Mouse (Mus musculus) forebrain, embryonic 10.5 days (tissue): Measurements from ENCODE around the gene Lrrc71. TPM values are rescaled to one million over a fixed set of nuclear protein-coding genes. Genes with fewer than 3 reads are reported as not detected.

ENCODE experiments used
- DNase-seq: peaks from one replicate; pipeline ENCODE4 v3.0.0-alpha.2; 2017; ENCODE audit warnings: low spot score; ENCODE audit errors: extremely low spot score
- H3K27ac ChIP-seq: fragments of 300-500 bp; sonication (generic); 2 replicates; pipeline ENCODE4 v1.5.1; 2016; ENCODE audit warnings: mild to moderate bottlenecking
- H3K27me3 ChIP-seq: fragments of 300-500 bp; sonication (generic); 2 replicates; pipeline ENCODE4 v1.6.1; 2016; ENCODE audit warnings: mild to moderate bottlenecking; ENCODE audit not compliant: poor library complexity, severe bottlenecking
- H3K36me3 ChIP-seq: fragments of 300-500 bp; sonication (generic); replicated peaks from 2 replicates; pipeline ENCODE4 v1.6.1; 2016; ENCODE audit warnings: mild to moderate bottlenecking, moderate library complexity
- H3K4me1 ChIP-seq: fragments of 300-500 bp; sonication (generic); 2 replicates; pipeline ENCODE4 v1.6.1; 2016
- H3K4me3 ChIP-seq: fragments of 300-500 bp; sonication (generic); 2 replicates; pipeline ENCODE4 v1.5.1; 2016; ENCODE audit warnings: mild to moderate bottlenecking, moderate library complexity
- H3K9me3 ChIP-seq: fragments of 300-500 bp; sonication (generic); 2 replicates; pipeline ENCODE4 v1.6.1; 2016; ENCODE audit warnings: mild to moderate bottlenecking, moderate library complexity
- WGBS: fragments of 180-500 bp; shearing (Covaris S2); methylation state at CpG from one replicate; pipeline ENCODE4 v1.1.7; 2016; 5-methylcytosine and 5-hydroxymethylcytosine counted together
- polyA plus RNA-seq: library from polyadenylated mRNA; unstranded; fragments of >200 nt; fragmentation: Nextera tagmentation; extraction: Ambion mirVana; gene quantifications from 2 replicates; pipeline ENCODE4 v1.2.1, GENCODE M21; 2016

The Lrrc71 gene
- polyA plus RNA-seq: 0.31 and 0.32 TPM in 2 replicates

- DNase-seq: no peak
- no peaks in the 10 kb centered on the region; the same call in 1 of the 2 replicates for H3K36me3 ChIP-seq
- peaks cover 15% of the 10 kb centered on the region for H3K27me3 ChIP-seq
- H3K4me3 ChIP-seq: no peak within 1 kb of the TSS
- no peaks in the 10 kb centered on the region for H3K9me3 ChIP-seq
- 57% methylated on average over 13 of the region's 13 CpGs for WGBS
- peaks cover 26% of the 10 kb centered on the region for H3K4me1 ChIP-seq
- H3K27ac ChIP-seq: no peak within 1 kb of the TSS
These were observed at the start of gene Lrrc71 for GRCm38 (mm10) chr3:87748431-87748830. Gene Lrrc71, minus strand, starts transcription at chr3:87748625.

- under 1% methylated on average over 29 of the region's 29 CpGs for WGBS
- H3K4me1 ChIP-seq: peaks cover 48% of the 10 kb centered on the region
These were observed 48.4 kb upstream of the Lrrc71 start, which contains the start of gene Insrr for GRCm38 (mm10) chr3:87796736-87797334. Gene Insrr, plus strand, starts transcription at chr3:87796951.

DNA sequence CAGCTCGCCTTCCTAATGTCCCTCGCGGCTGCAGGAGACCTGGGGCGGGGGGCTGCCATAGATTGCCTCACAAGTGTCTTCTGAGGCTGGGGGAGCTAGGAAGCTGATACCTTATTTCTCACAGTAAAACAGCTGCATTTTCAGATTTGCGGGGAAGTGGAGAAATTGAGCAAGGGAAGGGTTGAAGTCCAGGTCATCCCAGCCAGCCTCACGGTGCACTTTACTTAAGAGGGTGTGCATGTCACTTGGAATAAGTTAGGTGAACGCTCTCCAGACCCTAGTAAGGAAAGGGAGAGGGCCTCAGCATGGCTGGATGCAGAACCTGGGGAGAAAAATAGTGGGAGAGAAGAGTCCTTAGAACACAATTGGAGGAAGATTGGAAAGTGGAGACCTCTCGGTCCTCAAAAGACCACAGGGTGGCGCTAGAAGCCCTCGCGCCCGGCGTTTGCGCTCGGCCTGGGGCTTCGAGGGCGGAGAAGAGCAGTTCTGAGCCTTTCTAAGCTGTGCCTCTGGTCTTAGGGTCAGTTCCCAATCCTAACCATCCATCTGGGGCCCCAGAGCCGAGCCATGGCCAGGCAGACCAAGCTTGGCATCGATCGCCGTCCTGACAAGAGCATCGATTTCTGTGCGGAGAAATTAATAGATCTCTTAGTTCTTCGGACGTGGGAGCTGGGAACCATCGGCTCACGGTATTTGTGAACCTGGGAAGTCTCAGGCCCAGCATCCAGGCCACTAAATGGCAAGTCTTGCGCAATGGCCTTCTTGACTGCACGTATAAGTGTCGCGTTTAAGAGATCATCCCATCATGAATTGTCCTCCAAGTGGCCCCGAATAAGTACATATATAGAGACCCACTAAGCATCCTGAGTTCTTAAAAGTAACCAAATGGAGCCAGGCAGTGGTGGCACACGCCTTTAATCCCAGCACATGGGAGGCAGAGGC lies 47.2 kb upstream of the Lrrc71 start:
- Histone ChIP-seq H3K27ac (peak overlapping the region; percentile 53; the same call in 1 of the 2 replicates), H3K27me3 (peaks cover 100% of the 10 kb centered on the region), H3K4me3 (peak overlapping the region; percentile 44), H3K9me3 (no peaks in the 10 kb centered on the region), H3K4me1 (peaks cover 52% of the 10 kb centered on the region), H3K36me3 (no peaks in the 10 kb centered on the region)
- WGBS: 16% methylated on average over 33 of the region's 33 CpGs
- DNase-seq: peak; percentile 74

More at GRCm38 (mm10) chr3:87796736-87797334, 48.4 kb upstream of the Lrrc71 start, which contains the start of gene Insrr:
- H3K36me3 ChIP-seq: no peaks in the 10 kb centered on the region
- H3K27me3 ChIP-seq: peaks cover 100% of the 10 kb centered on the region
- H3K9me3 ChIP-seq: no peaks in the 10 kb centered on the region
- peak; percentile 46 for DNase-seq
- peak within 1 kb of the TSS; percentile 60; the same call in 1 of the 2 replicates for H3K27ac ChIP-seq
- peak within 1 kb of the TSS; percentile 53 for H3K4me3 ChIP-seq

GRCm38 (mm10) chr3:87794922-87795325 lies 46.5 kb upstream of the Lrrc71 start, which contains the start of gene Ntrk1:
Gene Ntrk1, minus strand, starts transcription at chr3:87795162.
- peaks cover 99% of the 10 kb centered on the region for H3K27me3 ChIP-seq
- peak within 1 kb of the TSS; percentile 53; the same call in 1 of the 2 replicates for H3K27ac ChIP-seq
- H3K4me1 ChIP-seq: peaks cover 56% of the 10 kb centered on the region
- WGBS: under 1% methylated on average over 47 of the region's 47 CpGs
- DNase-seq: no peak
- H3K4me3 ChIP-seq: peak within 1 kb of the TSS; percentile 44
- no peaks in the 10 kb centered on the region for H3K9me3 ChIP-seq
- H3K36me3 ChIP-seq: no peaks in the 10 kb centered on the region

DNA sequence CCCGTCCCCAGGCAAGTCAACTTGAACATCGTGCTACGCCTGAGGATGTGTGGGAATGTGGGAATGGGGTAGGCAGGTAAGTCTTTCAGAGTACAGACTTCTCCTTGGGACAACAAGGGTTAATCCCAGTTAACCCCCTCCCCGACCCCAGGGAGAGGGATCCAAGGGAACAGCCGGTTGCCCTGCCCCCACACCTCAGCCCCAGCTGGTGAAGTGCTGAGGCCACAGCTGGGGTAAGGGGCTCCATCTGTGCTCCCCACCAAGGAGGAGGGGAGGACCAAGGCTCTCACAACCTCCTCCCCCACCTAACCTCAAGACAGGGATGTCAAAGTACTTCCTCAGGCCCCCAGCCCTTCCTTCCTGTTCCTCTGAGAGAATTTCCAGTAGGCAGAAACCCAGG lies 41.3 kb upstream of the Lrrc71 start:
- Histone ChIP-seq H3K27ac (no peak overlapping the region), H3K36me3 (no peaks in the 10 kb centered on the region), H3K9me3 (no peaks in the 10 kb centered on the region), H3K4me3 (no peak overlapping the region), H3K4me1 (peaks cover 30% of the 10 kb centered on the region), H3K27me3 (peaks cover 63% of the 10 kb centered on the region)
- DNase-seq: no peak
- 30% methylated on average over 5 of the region's 5 CpGs for WGBS

GRCm38 (mm10) chr3:87789248-87789647 lies 40.8 kb upstream of the Lrrc71 start:
- no peak for DNase-seq
- Histone ChIP-seq H3K9me3 (no peaks in the 10 kb centered on the region), H3K4me3 (no peak overlapping the region), H3K27ac (no peak overlapping the region), H3K4me1 (peaks cover 24% of the 10 kb centered on the region), H3K27me3 (peaks cover 57% of the 10 kb centered on the region), H3K36me3 (no peaks in the 10 kb centered on the region)
- 50% methylated on average over 1 of the region's 1 CpGs for WGBS

DNA sequence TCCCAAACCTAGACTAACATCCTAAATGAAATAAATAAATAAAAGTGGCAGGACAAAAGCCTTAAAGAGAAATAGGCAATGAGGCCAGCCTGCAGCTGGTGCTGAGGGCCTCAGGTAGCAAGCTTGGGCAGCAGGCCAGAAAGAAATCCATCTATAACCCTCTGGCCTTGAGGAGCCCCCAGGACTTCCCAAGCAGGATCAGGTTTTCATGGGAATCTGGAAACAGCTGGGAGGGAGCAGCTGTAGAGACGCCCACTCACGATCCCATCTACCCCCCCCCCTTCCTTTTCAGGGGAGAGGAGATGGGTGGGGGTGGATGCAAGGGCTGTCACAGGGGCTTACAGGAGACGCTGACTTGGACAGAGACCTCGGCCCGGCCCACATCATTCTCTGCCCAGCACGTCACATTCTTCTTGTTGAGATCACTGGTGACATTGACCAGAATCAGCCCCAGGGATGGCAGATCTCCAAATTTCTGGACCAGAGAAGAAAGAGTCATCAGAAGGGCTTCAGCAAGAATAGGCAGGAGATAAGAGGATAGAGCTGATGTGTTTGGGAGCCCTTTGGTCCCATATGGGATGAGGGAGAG lies 37.3 kb upstream of the Lrrc71 start:
- H3K4me1 ChIP-seq: peaks cover 27% of the 10 kb centered on the region
- H3K27me3 ChIP-seq: peaks cover 30% of the 10 kb centered on the region
- H3K9me3 ChIP-seq: no peaks in the 10 kb centered on the region
- WGBS: 79% methylated on average over 6 of the region's 6 CpGs
- no peak overlapping the region for H3K27ac ChIP-seq
- no peak overlapping the region for H3K4me3 ChIP-seq
- no peak for DNase-seq
- H3K36me3 ChIP-seq: no peaks in the 10 kb centered on the region

DNA sequence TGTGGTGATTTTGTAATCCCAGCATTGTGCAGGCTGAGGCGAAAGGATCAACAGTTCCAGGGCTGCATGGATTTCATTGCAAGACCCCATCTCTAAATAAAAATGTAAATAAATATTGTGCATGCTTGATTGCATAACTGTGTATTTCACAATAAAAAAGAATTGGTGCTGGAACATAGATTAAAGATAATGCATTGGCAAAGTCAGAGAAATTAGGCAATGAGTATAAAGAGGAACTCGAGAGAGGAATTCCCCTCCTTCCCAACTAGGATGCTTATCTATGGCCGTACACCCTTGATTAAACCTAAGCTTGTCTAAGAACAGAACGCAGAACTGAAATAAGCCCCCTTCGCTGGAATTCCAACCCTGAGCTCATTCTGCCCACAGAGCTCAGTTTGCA lies 36.7 kb upstream of the Lrrc71 start:
- H3K36me3 ChIP-seq: no peaks in the 10 kb centered on the region
- no peak overlapping the region for H3K27ac ChIP-seq
- no peak for DNase-seq
- WGBS: 88% methylated on average over 5 of the region's 5 CpGs
- H3K4me1 ChIP-seq: peaks cover 25% of the 10 kb centered on the region
- H3K27me3 ChIP-seq: peaks cover 30% of the 10 kb centered on the region
- no peak overlapping the region for H3K4me3 ChIP-seq
- no peaks in the 10 kb centered on the region for H3K9me3 ChIP-seq

DNA sequence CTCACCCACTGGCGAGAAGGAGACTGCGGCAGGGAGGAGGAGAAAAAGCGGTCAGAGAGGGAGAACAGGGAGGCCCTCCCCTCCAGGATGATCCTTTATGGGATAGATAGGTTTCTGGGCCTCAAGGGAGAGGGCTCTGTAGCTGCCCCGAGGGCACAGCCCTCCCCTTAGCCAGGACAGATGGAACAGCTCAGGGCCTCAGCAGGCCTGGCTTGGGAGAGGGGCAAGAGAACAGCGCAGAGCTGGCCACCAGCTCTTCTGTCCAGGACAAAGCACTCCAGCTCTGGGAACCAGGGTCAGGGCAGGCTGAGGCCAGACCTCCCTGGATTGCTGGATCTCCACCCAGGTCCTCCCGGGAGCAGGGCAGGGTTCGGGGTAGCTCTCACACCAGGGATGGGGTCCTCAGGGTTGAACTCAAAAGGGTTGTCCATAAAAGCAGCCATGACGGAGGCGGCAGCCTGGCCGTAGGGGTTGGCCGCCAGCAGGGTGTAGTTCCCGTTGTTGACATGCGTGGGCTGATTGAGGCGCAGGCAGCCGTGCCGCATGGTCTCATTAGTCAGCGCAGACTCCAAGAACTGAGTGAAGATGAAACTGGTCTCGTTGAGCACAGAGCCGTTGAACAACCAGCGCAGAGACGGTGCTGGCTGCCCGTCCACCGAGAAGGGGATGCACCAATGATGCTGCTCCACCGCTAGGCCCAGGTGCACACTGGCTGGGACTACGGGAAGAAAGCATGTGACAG lies 35.0 kb upstream of the Lrrc71 start:
- DNase-seq: no peak
- WGBS: 89% methylated on average over 25 of the region's 25 CpGs
- H3K27ac ChIP-seq: peak overlapping the region; percentile 26; the same call in 1 of the 2 replicates
- H3K4me3 ChIP-seq: no peak overlapping the region
- peaks cover 22% of the 10 kb centered on the region for H3K4me1 ChIP-seq
- no peaks in the 10 kb centered on the region for H3K36me3 ChIP-seq
- peaks cover 35% of the 10 kb centered on the region for H3K27me3 ChIP-seq
- no peaks in the 10 kb centered on the region for H3K9me3 ChIP-seq

DNA sequence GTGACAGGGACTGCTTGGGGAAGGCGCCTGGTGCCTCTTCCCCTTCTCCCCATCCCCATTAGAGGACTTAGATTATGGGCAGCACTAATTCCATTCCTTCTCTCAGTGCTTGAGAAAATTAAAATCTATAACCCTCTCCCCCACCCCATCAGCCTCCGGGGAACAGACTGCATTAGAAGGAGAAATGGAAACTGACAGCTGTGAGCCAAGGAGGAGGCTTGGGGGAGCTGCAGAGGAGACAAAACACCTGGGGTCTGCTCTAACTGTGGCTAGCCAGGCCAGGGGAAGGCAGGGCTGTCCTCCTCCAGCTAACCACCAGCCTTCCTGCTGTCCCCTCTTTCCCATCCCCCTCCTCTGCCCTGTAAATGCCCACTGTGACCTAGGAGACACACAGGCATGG lies 30.7 kb upstream of the Lrrc71 start:
- H3K4me1 ChIP-seq: peaks cover 40% of the 10 kb centered on the region
- H3K36me3 ChIP-seq: no peaks in the 10 kb centered on the region
- H3K4me3 ChIP-seq: no peak overlapping the region
- no peak overlapping the region for H3K27ac ChIP-seq
- H3K27me3 ChIP-seq: peaks cover 74% of the 10 kb centered on the region
- H3K9me3 ChIP-seq: no peaks in the 10 kb centered on the region
- no peak for DNase-seq
- 52% methylated on average over 2 of the region's 2 CpGs for WGBS

DNA sequence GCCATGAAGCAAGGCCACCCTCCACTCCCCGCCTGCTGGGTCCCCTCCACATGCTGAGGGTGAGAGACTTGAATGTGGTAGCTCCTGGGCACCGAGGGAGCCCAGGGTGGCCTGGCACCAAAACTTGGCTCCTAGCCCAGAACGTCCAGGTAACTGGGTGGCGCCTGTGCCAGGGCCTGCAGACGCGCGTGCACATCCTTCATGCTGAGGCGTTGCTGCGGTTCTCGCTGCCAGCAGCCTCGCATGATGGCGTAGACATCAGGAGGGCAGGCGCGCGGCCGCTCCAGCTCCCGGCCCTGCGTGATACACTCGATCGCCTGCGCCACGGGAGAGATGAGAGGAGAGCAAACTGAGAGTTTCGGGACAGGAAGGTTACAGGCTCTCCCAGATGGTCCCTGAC lies 29.9 kb upstream of the Lrrc71 start:
- no peaks in the 10 kb centered on the region for H3K36me3 ChIP-seq
- 61% methylated on average over 23 of the region's 23 CpGs for WGBS
- no peak overlapping the region for H3K27ac ChIP-seq
- H3K4me3 ChIP-seq: no peak overlapping the region
- H3K9me3 ChIP-seq: no peaks in the 10 kb centered on the region
- peaks cover 74% of the 10 kb centered on the region for H3K27me3 ChIP-seq
- H3K4me1 ChIP-seq: peaks cover 36% of the 10 kb centered on the region
- DNase-seq: no peak

- peaks cover 34% of the 10 kb centered on the region for H3K4me1 ChIP-seq
- no peak overlapping the region for H3K4me3 ChIP-seq
- H3K36me3 ChIP-seq: no peaks in the 10 kb centered on the region
- H3K27me3 ChIP-seq: peaks cover 83% of the 10 kb centered on the region
- no peak overlapping the region for H3K27ac ChIP-seq
- H3K9me3 ChIP-seq: no peaks in the 10 kb centered on the region
- 59% methylated on average over 6 of the region's 6 CpGs for WGBS
- no peak for DNase-seq
These were observed 22.7 kb upstream of the Lrrc71 start for GRCm38 (mm10) chr3:87771088-87771487.
